In the genomic region with DNA sequence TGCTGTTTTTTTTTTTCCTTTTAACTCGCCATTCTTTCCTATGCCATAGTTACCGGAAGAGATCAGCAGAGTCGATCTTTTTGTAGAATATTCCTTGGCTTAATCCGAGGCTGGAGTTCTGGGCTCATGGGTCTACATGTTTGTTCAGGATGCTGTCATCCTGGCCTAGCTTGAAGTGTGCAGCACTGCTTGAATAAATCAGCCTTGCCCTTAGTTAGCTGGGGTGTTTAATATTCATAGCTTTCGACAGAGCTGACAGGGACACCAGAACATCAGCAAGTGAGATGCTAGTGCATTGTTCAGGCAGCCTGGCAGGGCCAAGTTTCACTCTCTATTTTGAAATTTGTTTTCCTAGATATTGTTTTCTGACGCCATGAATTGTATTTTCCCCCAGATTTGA, we compare ENCODE assay signal across 23 mouse cellular contexts.
DNase-seq lines count a peak whose midpoint lies in the region; ATAC-seq lines count a peak whose summit lies in the region.
"Had no signal": no experiment of that assay in that cellular context is flagged by ENCODE, and none has a peak within 500 bp of the region (broad histone marks: within the 10 kb centered on the region; RNA-seq: fewer than 3 reads in every experiment).

No protein-coding gene starts in this region.

- no peak overlapping the region for H3K4me2 ChIP-seq in forebrain, embryonic 12.5 days
- H3K4me2 ChIP-seq in forebrain, embryonic 15.5 days (replicated peaks) = no peak overlapping the region
- H3K4me2 ChIP-seq in midbrain, embryonic 13.5 days (replicated peaks) = 0 out of 2 replicates have a peak overlapping the region, but pooled peaks have one; percentile 13
- H3K4me2 ChIP-seq: heart, embryonic 12.5 days; hindbrain, embryonic 15.5 days had no signal

- ATAC-seq in forebrain, embryonic 12.5 days (ENCODE audit: low FRiP score) = peak; percentile 41; the same call in 1 of the 2 replicates
- ATAC-seq in forebrain, embryonic 15.5 days (replicated peaks) = no peak
- ATAC-seq in midbrain, embryonic 13.5 days = peak; percentile 92
- ATAC-seq: CD4-positive, CD25-positive, alpha-beta regulatory T cell, adult 4 months; intestine, embryonic 16.5 days; lung, postnatal 0 days had no signal

- H3K36me3 ChIP-seq in forebrain, embryonic 12.5 days (replicated peaks) = no peaks in the 10 kb centered on the region
- no peaks in the 10 kb centered on the region for H3K36me3 ChIP-seq in forebrain, embryonic 15.5 days
- H3K36me3 ChIP-seq in midbrain, embryonic 13.5 days = no peaks in the 10 kb centered on the region
- H3K36me3 ChIP-seq: heart, embryonic 12.5 days; hindbrain, embryonic 15.5 days had no signal

- no peaks in the 10 kb centered on the region for H3K9me3 ChIP-seq in forebrain, embryonic 12.5 days
- H3K9me3 ChIP-seq in forebrain, embryonic 15.5 days = no peaks in the 10 kb centered on the region
- H3K9me3 ChIP-seq in midbrain, embryonic 13.5 days = no peaks in the 10 kb centered on the region
- H3K9me3 ChIP-seq: heart, embryonic 12.5 days; hindbrain, embryonic 15.5 days had no signal

- no peak overlapping the region for H3K27ac ChIP-seq in forebrain, embryonic 12.5 days
- H3K27ac ChIP-seq in forebrain, embryonic 15.5 days (replicated peaks) = no peak overlapping the region
- H3K27ac ChIP-seq in midbrain, embryonic 13.5 days = peak overlapping the region; percentile 59
- H3K27ac ChIP-seq: hindbrain, embryonic 15.5 days; layer of hippocampus, adult 2 months; macrophage had no signal

- peaks cover 8% of the 10 kb centered on the region; the same call in 1 of the 2 replicates for H3K4me1 ChIP-seq in forebrain, embryonic 12.5 days
- H3K4me1 ChIP-seq in forebrain, embryonic 15.5 days = 0 out of 2 replicates have a peak, but pooled peaks cover 2% of the 10 kb centered on the region
- peaks cover 12% of the 10 kb centered on the region for H3K4me1 ChIP-seq in midbrain, embryonic 13.5 days (replicated peaks)
- H3K4me1 ChIP-seq: heart, embryonic 12.5 days had no signal

- no peaks in the 10 kb centered on the region for H3K27me3 ChIP-seq in forebrain, embryonic 12.5 days
- H3K27me3 ChIP-seq in forebrain, embryonic 15.5 days = no peaks in the 10 kb centered on the region
- no peaks in the 10 kb centered on the region for H3K27me3 ChIP-seq in midbrain, embryonic 13.5 days
- H3K27me3 ChIP-seq: heart, embryonic 12.5 days; hindbrain, embryonic 15.5 days had no signal

- peak; percentile 27 for DNase-seq in retina, postnatal 1 day
- DNase-seq in retina, embryonic 14.5 days (ENCODE audit: low spot score) = no peak
- no peak for DNase-seq in urinary bladder, postnatal 10 days (ENCODE audit: low spot score)
- DNase-seq in heart, adult 9 months (ENCODE audit: low spot score in 2 of 2) = no peak
- DNase-seq: adrenal gland, postnatal 36 days; cerebellum, adult 11-12 months; cerebellum, postnatal 10 days; gastrocnemius, postnatal 10 days; heart, adult 11 months; heart, postnatal 10 days; kidney, adult 9 months; kidney, postnatal 25 days; right cerebral cortex, postnatal 14 days had no signal

- H3K4me3 ChIP-seq in forebrain, embryonic 12.5 days (replicated peaks) = no peak overlapping the region
- no peak overlapping the region for H3K4me3 ChIP-seq in forebrain, embryonic 15.5 days
- no peak overlapping the region for H3K4me3 ChIP-seq in midbrain, embryonic 13.5 days (replicated peaks)
- H3K4me3 ChIP-seq: heart, embryonic 12.5 days; hindbrain, embryonic 15.5 days; layer of hippocampus, adult 2 months had no signal

- H3K9ac ChIP-seq in forebrain, embryonic 12.5 days = no peak overlapping the region
- H3K9ac ChIP-seq in forebrain, embryonic 15.5 days (replicated peaks) = no peak overlapping the region
- no peak overlapping the region for H3K9ac ChIP-seq in midbrain, embryonic 13.5 days (replicated peaks)
- H3K9ac ChIP-seq: heart, embryonic 12.5 days; hindbrain, embryonic 15.5 days had no signal

- WGBS in forebrain, embryonic 12.5 days = 61% methylated on average over 6 of the region's 6 CpGs
- WGBS in forebrain, embryonic 15.5 days = 52% methylated on average over 6 of the region's 6 CpGs
- 36% methylated on average over 6 of the region's 6 CpGs for WGBS in midbrain, embryonic 13.5 days
